Mouse (Mus musculus): ENCODE results near the gene Cdca7. TPM values are rescaled to one million over a fixed set of nuclear protein-coding genes. Genes with fewer than 3 reads are reported as not detected.

Cdca7 gene
- total RNA-seq (2021) = 1 to 10 TPM; 2.0 to 2.8 TPM
- long read RNA-seq, experiment 1, partial matches to known transcripts = 0 of 2 reads
- long read RNA-seq, experiment 1, other reads (novel, unspliced or antisense) = 0 of 2 reads
- long read RNA-seq, experiment 2, transcript Cdca7-201 (9 exons, 2,424 nt) = major isoform, 5 of 6 reads
- long read RNA-seq, experiment 2, partial matches to known transcripts = 0 of 6 reads
- long read RNA-seq, experiment 2, other reads (novel, unspliced or antisense) = 1 of 6 reads

GRCm38 (mm10) chr2:72475797-72476485 lies at the start of gene Cdca7:
Gene Cdca7 (plus strand): TSS chr2:72476159.
- DNase-seq (ENCODE audit: low spot score in 2 of 2) = peak; percentile 74 to 78

GRCm38 (mm10) chr2:72426776-72427175 lies 49.2 kb upstream of the Cdca7 start:
- DNase-seq (ENCODE audit: low spot score in 2 of 2) = no peak

- no peak for DNase-seq (ENCODE audit: low spot score in 2 of 2)
Measured at GRCm38 (mm10) chr2:72427288-72427687, 48.7 kb upstream of the Cdca7 start.

GRCm38 (mm10) chr2:72438941-72439533 lies 36.9 kb upstream of the Cdca7 start:
- peak in 1 of 2 experiments; percentile 30 for DNase-seq (ENCODE audit: low spot score in 2 of 2)

- no peak for DNase-seq (ENCODE audit: low spot score in 2 of 2)
Measured at GRCm38 (mm10) chr2:72441010-72441409, 34.9 kb upstream of the Cdca7 start.

GRCm38 (mm10) chr2:72442825-72443224 lies 33.1 kb upstream of the Cdca7 start:
- no peak for DNase-seq (ENCODE audit: low spot score in 2 of 2)

- no peak for DNase-seq (ENCODE audit: low spot score in 2 of 2)
Measured at GRCm38 (mm10) chr2:72443960-72444359, 32.0 kb upstream of the Cdca7 start.

- no peak for DNase-seq (ENCODE audit: low spot score in 2 of 2)
Measured at GRCm38 (mm10) chr2:72446106-72446505, 29.9 kb upstream of the Cdca7 start.

GRCm38 (mm10) chr2:72446615-72447014 lies 29.3 kb upstream of the Cdca7 start:
- DNase-seq (ENCODE audit: low spot score in 2 of 2) = no peak

GRCm38 (mm10) chr2:72453563-72453962 lies 22.4 kb upstream of the Cdca7 start:
- no peak for DNase-seq (ENCODE audit: low spot score in 2 of 2)

GRCm38 (mm10) chr2:72456189-72456588 lies 19.8 kb upstream of the Cdca7 start:
- DNase-seq (ENCODE audit: low spot score in 2 of 2) = no peak

GRCm38 (mm10) chr2:72464376-72465014 lies 11.5 kb upstream of the Cdca7 start:
- no peak for DNase-seq (ENCODE audit: low spot score in 2 of 2)

- DNase-seq (ENCODE audit: low spot score in 2 of 2) = no peak
Measured at GRCm38 (mm10) chr2:72467604-72468003, 8.4 kb upstream of the Cdca7 start.

- DNase-seq (ENCODE audit: low spot score in 2 of 2) = no peak
Measured at GRCm38 (mm10) chr2:72471415-72472070, 4.4 kb upstream of the Cdca7 start.

GRCm38 (mm10) chr2:72474531-72475287 lies 1.2 kb upstream of the Cdca7 start:
- no peak for DNase-seq (ENCODE audit: low spot score in 2 of 2)

GRCm38 (mm10) chr2:72475423-72475796 lies 549 bp upstream of the Cdca7 start:
- DNase-seq (ENCODE audit: low spot score in 2 of 2) = no peak

GRCm38 (mm10) chr2:72476486-72477211 lies 690 bp downstream of the Cdca7 start:
- no peak for DNase-seq (ENCODE audit: low spot score in 2 of 2)

- no peak for DNase-seq (ENCODE audit: low spot score in 2 of 2)
Measured at GRCm38 (mm10) chr2:72477221-72477620, 1.3 kb downstream of the Cdca7 start.

- no peak for DNase-seq (ENCODE audit: low spot score in 2 of 2)
Measured at GRCm38 (mm10) chr2:72478176-72478575, 2.2 kb downstream of the Cdca7 start.

GRCm38 (mm10) chr2:72478921-72479320 lies 3.0 kb downstream of the Cdca7 start:
- DNase-seq (ENCODE audit: low spot score in 2 of 2) = no peak
